Mouse (Mus musculus) heart, adult 18-20 months (tissue): ENCODE measurements around the gene Nrarp. TPM values are rescaled to one million over a fixed set of nuclear protein-coding genes. Genes with fewer than 3 reads are reported as not detected.
A peak's percentile ranks its signal among the peaks of the same experiment; 100 is the strongest.

Source experiments
- DNase-seq, 2 experiments: peaks; one replicate each; pipeline ENCODE4 v3.0.0; 2021 to 2022; ENCODE audit warnings: mixed read lengths in 1 of 2
- total RNA-seq, 2 experiments: library from RNA; stranded (reverse); gene quantifications; 2 replicates each; pipeline ENCODE4 v1.2.3; 2021

Nrarp gene
- total RNA-seq, 2 experiments from 2014 or later: 6.9 to 8.3 TPM

DNA sequence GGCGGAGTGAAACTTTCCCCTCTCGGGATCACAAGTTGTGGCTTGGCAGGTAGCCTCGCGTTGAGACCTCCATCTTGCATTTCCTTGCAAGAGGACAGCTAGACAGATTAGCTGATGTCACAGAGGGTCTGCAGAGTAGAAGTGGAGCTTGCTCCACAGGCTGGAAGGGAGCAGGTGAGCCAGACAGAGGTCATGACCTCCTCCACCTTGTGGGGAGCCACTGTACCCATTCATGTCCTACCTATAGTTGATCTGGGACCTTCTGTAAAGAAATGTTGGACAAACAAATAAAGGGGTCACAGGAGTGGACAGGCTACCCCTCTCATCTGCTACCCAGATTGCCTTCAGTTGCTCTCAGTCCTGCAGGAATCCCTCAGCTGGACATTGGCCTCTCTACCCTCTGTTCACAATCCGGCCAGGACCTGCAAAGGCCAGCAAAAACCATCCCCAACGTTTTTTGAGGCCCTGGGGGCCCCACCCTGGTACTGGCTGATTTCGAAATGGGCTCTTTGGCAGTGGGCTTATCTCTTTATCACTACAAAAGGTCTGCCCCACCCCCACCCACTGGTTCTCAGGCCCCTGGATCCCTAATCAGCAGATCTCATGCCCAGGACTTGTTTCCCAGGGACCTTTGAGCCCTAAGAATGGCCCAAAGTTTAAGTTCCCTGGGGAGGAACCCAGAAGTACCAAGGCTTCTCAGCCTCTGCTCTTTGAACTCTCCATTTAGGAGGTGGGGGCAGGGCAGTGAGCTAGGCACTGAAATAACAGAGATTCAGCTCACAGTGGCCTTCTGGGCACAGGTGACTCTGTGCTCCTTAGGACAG, 5.5 kb upstream of the Nrarp start:
- no peak for DNase-seq

DNA sequence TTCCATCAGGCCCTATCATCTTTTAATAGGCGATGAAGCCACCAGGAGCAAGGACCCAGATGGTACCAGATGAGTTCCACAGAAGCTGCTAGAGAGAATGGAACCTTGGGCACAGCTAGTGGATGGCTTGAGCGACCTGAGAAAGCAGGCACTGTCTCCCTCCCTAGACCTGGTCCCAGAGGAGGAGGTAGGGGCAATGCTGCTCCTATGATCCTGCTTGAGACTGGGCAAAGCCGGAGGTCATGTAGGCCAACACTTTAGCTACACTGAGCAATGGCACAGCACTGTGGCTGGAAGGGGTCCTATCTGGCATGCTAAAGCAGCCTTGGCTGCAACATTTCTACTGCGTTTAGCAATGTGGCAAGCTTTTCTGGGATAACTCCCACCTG, 4.9 kb upstream of the Nrarp start:
- DNase-seq: no peak

DNA sequence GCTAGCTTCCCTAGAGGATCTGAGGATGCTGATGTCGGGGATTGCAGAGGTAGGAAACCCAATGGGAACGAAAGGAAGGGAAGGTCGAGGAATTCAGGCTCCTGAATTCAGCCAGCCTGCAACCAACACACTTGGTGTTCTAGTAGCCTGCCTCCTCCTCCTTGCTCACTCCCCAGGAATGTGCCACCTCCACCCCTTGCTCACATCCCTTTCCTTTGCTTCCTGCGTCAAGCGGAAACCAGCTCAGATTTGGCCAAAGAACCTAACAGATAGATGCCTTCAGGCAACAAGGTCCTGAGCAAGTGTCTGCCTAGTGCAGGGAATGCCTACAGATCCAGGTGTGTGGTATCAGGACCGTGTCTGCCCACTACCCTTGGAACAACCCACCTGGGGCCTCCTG, 4.0 kb upstream of the Nrarp start:
- peak in 1 of 2 experiments; percentile 81 for DNase-seq

DNA sequence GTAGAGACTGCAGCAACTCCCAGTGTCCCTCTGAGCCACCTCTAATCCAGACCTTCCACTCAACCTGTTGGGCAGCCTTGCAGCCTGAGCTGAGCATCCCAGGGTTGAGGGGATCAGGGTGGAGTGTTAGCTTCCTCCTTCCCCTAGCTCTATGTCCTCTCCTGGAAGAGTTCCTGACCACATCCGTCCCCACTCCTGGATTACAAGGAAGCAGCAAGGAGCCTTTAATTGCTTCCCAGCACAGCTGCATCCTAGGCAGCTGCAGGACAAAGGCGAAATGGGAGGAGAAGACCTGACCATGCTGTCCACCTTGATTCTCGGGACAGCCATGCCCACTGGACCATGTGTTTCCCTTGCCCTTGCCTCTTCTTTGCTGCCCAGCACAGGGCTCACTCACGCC, 3.5 kb upstream of the Nrarp start:
- DNase-seq: peak in 1 of 2 experiments; percentile 54

DNA sequence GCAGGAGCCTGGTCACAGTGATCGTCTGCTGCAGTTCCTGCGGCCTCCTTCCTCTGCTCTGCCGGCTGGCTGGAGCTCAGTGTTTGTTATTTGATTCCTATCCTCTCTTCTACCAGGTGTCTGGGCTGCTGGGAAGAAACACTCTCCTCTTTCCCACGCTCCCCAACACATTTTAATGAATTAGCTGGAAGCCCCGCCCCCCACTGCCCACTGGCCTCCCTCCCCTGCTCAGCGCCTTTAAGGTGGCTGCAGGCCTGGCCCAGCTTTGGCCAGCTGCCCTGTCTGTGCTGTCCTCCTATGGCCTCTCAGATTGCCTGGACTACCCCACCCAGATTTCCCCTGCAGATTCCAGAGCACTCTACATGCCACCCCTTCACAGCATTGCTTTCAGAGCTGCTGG, 2.9 kb upstream of the Nrarp start:
- DNase-seq: peak in 1 of 2 experiments; percentile 74

DNA sequence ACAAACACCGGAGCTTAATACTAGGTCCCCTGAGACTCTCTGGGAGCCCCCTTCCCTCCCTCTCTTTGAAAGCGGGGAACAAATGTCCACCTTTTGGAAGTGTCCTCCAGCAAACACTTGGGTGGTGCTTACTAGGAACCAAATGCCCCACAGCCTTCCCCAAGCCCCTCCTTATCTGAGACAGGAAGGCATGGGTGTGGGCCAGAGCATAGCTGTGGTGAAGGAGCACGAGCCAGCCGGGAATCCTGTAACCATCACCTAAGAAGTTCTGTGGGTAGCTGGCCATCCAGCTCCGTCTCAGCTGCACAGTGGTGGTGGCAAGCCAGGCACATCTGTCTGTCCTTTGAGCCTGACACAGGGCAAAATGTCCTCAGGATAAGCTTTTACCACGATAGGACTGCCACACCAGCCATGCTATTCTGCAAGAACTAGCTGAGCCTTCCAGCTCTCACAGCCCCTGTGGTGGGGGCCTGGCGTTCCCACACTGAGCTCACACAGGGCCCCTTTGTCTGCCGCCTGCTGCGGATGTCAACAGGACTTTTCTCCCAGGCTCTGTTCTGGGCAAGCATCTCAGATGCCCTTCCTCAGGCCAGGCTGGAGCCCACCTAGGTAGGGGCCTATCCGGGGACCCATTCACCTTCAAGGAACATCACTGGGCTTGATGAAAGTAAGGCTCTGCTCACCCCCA, 2.1 kb upstream of the Nrarp start:
- peak in 1 of 2 experiments; percentile 54 for DNase-seq

DNA sequence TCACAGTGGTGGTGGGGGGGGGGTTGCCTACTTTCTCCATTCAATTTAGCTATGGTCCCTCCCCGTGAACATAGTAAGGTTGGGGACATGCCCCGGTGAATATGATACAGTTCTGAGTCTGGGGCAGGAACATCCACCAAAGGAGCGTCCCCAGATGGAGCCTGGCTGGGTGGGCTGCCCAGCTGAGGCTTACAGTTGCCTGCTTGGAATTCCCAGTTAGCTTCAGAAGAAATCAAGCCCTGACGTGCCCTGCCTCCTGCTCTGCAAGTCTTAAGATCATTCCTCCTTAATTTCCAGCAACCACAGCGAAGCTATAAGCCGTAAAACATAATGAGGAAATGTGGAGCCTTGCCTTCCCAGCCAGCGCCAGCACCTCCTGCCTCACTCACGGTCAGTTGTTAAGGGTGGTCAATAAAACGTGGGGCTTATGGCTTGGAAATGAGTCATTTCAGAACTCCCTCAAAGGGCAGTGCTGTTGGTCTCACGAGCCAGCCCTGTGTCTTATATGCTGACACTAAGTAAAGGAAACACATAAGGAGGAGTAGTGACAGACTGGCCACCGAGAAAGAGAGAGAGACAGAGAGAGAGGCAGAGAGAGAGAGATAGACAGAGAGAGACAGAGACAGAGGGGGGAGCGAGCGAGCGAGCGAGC, 866 bp upstream of the Nrarp start:
- DNase-seq: no peak

DNA sequence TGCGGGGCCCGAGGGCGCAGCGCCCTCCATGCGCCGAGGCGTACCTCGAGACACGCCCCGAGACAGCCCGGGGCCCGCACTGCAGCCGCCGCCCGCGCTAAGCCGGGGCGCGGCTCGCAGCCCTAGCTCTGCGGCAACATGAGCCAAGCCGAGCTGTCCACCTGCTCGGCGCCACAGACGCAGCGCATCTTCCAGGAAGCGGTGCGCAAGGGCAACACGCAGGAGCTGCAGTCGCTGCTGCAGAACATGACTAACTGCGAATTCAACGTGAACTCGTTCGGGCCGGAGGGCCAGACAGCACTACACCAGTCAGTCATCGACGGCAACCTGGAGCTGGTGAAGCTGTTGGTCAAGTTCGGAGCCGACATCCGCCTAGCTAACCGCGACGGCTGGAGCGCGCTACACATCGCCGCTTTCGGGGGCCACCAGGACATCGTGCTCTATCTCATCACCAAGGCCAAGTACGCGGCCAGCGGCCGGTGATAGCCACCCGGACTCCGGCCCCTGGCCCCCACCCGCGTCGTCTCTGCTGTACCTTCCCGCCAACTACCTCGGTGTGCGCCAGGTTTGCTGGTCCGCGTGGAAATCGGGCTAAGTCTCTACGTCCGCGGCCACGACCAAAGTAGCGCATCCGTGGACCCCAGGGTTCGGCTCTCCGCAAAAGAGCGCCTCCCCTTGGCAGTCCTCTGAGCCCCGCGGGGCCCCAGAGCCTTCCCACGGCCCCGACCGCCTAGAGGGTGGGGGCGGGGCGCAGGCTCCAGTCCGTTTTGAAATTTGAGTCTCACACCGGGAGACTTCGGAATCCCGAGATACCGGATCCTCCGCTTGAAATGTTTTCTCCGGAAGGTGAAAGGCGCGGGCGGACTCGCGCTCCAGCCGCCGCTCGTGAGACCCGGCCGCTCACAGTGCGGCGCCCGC, 674 bp downstream of the Nrarp start:
- peak in 1 of 2 experiments; percentile 56 for DNase-seq

DNA sequence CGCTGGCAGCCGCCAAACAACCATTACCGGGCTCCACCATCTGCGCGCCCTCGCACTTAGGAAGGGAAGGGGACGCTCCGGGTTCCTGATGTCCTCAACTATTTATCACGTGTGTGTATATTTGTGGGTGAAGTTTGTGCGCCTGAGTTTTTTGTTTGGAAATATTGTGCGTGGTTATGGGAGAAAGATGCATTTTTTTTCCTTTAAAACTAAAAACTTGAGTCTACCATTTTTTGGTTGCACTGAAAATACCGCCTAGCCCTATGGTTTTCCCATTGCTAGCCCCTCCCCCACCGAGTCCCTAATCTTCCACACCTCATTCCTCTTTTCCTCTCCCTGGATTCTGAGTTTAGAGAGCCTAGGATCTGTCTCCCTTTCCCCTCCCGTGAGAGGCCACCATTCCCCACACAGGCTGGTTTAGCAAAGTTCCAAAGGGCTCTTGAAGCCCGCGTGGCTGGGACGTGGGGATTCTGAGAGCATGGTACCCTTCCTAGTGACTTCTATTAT, 1.4 kb downstream of the Nrarp start:
- DNase-seq: no peak

DNA sequence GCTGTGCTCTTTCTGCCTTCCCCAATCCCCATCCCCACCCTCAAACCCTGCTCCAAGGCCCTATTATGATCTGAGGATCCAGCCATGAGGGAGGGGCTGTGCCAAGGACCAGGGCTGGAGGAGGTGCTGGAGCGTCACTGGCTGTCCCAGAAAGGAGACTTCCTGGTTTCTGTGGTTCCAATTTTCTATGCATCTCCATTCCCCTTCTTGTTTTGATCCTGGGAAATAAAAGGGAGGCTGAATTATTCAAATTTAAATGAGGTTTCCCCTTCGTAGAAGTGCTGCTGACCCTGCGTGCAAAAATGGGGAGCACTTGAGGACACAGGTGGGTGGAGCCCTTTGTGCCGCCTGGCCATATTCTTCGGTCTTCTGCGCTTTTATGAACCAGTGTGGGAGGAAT, 2.1 kb downstream of the Nrarp start:
- DNase-seq: no peak

DNA sequence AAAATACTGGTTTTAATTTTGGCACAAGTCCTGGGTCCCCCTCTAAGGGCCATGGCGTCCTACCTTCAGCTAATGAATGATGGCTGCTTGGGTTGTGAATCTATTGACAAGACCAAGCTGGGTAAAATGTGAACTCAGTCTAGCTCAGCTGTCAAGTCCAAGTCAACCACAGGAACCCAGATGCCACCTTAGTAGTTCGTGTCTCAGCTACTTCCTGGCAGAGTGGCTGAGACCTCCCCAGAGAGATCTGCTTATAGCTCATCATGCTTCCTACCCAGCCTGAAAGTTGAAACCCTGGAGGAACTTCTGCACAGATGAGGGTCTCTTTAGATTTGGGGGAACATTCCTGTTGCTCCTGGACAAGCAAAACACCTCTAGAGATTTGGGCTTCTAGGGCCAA, 2.8 kb downstream of the Nrarp start:
- DNase-seq: no peak

DNA sequence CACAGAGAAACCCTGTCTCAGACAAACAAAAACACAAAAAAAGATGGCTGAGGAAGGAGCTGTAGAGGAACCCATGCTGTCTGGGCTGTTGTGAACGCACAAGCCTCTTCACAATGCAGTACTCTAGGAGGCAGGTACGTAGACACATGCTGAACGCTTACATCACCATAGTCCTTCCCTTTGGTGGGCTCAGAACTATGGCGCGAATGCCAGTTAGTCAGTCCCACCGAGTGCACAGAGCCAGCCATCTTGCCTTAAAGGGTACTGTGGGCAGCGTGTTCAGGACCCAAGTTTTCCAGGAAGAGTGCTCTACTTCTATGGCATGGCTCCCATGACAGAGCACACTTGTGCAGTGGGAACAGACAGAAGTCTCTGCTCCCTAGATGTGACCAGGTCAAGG, 3.9 kb downstream of the Nrarp start:
- no peak for DNase-seq

DNA sequence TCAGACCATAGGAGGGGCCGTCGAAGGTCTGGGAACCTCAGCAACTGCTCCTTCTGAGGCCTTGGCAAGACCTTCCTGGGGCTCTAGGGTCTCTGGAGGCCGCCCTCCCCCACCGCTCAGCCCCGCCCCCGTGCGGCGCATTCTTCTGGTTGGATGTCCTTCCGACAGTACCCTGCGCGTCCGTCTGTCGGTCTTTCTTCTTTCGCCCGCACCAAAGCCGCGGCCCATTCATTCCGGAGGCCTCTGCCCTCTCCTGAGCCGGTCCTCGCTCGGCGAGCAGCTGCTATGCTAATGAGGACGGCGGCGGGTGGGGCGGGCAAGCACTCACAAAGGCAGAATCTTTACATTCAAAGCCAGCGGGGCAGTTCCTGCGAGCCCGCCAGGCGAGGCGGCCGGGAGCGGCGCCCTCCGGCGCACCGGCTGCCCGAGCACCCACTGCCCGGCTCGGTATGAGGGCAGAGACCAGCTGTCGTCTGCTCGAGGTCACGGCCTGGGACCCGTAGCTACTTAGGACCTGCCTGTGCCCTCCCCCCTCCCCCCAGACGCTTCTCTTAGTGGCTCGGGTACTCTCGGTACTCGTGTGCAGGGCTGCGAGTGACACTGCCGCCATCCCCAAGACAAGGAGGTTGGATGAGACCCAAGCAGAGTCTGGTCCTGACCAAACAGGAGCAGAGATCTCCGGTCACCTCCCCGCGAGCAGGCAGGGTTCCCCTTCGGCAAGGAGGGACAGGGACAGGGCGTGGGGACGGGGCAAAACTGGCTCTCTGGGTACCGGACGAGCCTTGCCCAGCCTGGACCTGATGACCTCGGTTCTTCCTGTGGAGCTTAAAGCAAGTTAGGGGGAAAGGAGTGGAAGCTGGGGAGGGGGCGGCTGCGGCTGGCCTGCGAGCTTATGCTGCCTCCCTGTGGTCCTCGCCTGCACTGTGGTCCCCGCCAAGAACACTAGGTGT, 5.3 kb downstream of the Nrarp start:
- DNase-seq: peak; percentile 48 to 61

DNA sequence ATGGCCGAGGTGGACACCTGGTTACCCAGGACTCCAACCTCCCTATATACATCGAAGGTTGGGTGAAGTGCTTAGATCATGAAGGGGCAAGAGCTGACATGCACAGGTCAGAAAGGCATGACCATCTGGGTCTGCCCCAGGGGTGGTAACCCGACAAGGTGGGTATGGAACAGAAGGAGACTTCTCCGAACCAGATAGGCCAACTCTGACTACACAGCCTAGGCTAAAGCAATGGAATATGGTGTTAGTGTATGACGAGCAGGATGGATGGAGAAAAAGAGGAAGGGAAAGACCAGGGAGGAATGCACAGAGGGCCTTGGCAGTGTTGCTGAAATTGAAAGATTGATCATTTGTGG, 6.0 kb downstream of the Nrarp start:
- DNase-seq: no peak

DNA sequence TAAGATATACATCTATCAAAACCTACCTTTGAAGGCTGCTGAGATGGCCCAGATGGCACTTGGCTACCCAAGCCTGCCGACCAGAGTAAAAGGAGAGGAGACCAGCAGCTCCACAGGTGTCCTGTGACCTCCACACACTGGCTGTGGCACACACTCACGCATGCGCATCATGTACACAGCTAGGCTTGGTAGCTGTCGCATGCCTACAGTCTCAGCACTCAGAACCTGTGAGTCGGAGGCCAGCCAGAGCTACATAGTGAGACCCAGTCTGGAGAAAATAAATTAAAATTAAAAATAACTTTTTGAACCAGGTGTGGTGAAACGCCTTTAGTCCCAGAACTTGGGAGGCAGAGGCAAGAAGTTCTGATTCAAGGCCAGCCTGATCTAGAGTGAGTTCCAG, 7.3 kb downstream of the Nrarp start:
- no peak for DNase-seq

DNA sequence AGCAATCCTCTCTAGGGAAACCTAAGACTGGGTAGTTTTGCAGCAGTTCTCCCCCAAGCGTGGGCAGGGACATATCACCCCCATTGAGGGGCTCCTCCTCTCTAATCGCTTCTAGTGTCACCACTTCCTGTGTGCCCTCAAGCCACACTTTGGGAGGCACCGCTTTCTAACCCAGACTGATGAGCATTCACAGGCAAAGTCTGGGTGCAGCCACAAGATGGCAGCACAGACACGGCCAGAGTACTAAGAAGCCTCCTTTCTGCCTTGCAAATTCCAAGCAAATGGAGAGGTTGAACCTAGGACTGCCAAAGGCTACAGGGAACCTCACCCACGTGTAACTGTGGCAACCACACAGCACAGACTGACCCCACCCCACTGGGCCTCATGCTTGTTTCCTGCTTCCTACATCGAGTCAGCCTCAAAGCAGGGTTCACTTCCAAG, 12.8 kb downstream of the Nrarp start:
- DNase-seq: peak; percentile 88 to 90

DNA sequence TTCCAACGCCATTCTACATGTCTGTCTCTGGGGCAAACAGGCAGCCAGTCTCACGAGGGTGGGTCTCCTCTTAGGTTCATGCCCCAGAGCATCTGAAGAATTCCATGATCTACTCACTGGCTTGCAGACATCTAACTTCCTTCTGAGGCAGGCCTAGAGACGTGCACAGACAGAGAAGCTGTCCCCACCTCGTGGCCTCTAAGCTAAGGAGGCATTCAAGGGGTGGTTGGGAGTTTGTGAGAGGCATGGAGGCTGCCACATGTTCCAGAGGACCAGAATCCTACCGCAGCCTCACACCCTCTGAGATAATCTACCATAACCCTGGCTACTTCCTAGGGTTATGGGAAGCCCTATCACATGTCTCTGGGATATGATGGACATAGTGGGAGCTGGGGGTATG, 13.4 kb downstream of the Nrarp start:
- no peak for DNase-seq

DNA sequence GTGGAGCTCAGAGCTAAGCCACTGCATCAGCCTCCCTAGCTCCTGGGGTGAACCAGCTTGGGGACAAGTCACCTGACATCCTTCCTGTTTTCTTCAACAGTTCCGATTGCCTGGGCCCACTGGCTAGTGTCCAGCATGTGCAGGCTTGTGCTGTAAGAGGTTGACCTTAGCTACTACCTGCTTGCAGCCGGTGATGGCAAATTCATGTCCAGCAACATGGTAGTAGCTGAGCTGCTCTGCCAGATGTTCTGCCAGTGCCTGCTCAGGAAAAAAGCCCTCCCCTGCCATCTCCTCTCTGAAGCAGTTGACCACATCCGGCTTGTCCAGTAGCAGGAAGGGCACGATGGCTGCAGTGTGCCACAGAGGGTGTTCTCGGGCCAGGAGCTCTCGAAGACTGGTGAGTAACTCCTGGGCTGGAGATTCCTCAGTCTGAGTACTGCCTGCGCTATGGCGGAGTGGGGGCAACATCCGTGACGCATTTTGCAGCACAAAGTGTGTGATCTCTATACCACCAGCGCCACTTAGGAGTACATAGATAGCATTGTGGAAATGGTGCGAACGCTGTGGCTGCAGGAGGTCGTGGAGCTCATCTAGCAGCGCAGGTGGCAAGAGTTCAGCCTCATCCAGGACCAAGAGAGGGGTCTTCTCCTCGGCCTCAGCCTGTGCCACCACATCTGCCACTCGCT, 14.1 kb downstream of the Nrarp start:
- DNase-seq: peak; percentile 44 to 49

DNA sequence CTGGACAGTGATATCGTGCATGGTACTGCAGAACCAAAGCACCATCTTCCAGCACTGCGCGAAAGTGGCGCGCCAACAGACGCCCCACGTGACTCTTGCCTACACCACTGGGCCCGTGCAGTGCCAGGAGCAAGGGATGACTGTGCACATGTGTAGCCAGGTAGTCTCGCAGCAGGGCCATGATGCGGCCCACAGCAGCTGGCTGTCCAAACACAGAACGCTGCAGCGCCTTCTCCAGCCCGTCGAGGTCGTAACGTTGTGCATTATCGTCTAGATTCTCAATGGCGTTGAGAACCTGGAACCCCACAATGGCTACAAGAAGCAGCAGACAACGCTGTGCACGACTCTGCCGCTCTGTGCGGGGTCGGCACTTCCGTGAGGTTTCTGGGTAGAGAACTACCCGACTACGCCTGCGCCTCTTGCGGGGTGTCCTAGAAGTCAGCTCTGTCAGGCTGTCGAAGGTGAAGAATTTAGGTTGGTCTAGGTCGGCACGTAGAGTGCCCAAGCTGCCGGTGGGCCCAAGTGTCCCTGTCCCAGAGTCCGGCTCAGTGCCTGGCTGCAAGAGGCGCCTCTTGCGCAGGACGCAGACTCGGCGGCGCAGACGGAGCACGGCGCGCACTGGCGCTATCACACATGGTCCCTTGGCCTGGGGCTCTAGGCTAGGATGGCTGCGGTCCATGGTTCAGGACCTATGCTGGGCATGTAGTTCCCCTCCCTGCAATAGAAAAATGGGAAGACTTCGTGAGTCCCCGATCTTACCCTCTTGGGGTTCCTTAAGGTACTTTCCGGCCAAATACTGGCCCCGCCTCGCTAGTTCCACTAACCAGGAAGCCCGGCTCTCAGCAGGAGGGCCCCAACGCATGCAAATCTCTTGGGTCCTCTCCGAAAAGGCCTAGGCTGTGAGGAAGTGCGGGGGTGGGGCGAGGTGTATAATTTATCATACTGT, 14.9 kb downstream of the Nrarp start:
- peak; percentile 81 to 91 for DNase-seq
